Mouse (Mus musculus) natural killer cell, adult 2 months (primary cell): ENCODE data around the gene Crhr2.

Experiments
- DNase-seq, 2 experiments: peaks; one replicate each; pipeline ENCODE4 v3.0.0; 2022; ENCODE audit warnings: low spot score in 2 of 2

The Crhr2 gene

DNA sequence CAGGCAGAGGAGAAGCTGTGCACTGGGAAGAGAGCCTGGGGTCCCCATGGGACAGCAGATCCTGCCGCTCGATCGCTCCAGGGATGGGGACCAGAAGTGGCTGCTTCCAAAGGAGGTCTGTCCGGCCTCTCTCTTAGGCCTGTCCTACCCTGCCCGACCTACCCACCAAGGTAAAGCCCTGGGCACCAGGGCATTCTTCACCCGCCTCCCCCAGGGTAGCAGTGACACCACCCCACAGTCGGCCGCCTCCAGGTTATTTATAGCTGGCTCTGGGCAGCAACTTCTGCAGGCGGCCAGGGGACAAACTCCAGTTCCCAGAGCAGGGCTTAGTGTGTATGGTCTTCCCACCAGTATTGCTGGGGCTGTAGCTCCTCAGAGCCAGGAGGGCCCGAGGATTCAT lies at the start of gene Crhr2:
TSS of gene Crhr2 (minus strand) at position 223 of the 400 bp plus-strand sequence.
- no peak for DNase-seq

DNA sequence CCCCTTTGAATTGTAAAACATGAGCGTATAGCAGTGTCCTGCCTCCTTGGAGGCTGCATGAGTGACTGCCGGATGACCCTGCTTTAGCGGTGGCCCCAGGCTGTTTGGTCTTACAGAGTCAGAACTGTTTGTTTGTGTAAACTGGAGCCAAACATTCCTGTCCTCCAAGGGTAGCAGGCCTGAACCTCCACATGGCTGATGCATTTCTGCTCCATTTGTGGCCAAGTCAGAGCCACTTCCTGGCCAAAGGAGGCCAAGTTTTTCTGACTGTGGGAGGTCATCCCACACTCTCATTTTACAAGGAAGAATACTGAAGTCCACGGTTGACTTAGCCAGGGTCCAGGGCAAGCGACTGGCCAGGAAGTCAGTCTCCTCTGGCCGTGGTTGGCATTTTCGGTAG lies 46.7 kb upstream of the Crhr2 start:
- DNase-seq = no peak

DNA sequence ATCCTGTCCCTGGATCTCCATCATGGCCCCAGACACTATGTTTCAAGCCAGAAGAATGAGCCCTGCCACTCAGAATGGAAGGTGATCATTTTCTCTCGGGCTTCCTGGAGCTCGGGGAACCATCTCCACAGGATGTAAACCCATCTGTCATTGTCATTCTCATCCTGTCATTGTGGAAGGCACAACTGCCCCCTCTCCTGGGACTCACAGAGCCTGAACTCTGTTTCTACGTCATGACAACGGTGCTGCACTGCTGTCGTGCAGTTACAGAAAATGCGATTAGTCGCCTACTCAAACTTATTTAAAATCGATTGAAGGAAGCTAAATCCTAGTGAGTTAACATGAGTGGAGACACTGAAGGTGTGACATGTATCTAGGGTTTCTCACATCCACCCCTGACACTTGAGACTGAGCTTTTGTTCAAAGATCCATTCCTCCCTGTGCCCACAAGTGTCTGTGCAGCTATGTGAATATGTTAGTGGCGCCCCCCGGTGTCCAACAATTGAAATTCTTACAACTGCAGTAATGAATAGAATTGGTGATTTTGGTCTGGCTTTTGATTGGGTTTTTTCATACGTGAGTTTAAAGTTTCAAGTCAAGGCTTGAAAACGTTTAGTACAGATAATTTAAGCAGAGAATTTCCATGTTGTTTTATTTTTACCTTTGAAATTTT lies 44.4 kb upstream of the Crhr2 start:
- DNase-seq = peak in 1 of 2 experiments; percentile 6

DNA sequence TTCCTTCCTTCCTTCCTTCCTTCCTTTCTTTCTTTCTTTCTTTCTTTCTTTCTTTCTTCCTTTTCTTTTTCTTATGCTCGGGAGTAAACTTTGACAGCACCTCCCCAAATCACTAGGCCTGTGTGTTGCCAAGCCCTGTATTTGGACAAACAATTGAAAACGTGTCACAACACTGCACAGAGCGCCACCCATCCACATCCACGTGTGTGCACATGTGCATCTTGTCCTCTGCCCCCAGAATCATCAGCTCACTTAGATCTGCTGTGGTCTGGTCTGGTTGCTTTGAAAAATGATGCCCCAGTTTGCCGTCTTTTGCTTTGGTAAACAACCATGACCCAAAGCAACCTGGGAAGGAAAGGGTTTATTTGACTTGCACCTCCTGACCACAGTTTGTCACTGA lies 43.1 kb upstream of the Crhr2 start:
- no peak for DNase-seq

DNA sequence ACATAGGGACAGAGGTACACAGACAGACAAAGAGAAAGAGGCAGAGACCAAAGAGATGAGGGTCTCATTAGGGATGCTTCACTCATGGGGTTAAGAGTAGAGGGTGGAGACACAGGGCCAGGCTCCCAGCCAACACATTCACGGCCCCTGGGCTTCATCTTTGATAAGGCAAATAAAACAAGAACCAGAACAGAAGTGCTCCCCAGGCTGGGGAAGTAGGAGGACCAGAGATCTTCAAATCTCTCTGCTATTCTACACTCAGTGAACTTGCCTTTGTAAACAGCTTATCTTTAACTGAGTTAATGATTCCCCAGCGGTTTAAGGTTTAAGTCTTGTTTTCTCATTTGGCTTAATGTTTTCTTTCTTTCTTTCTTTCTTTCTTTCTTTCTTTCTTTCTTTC lies 42.6 kb upstream of the Crhr2 start:
- no peak for DNase-seq

DNA sequence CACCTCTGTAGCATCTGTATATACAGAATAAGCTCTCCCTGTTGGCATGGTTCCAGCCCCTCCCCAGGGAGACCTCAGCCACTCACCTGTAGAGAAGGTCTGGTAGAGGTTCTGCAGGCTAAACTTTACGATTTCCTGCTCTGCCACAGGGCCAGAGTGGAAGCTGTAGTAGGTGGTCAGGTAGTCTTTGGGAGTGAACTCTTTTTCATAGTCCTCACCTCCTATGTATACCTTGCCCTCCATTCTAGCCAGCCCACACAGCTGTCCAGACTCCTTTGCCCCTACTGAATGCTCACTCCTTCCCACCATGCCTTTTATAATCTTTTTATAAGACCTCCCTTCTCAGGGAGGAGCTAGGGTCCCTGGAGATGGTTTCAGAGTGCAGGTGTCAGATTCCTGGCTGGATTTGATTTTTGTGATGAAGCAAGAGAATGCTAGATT lies 41.9 kb upstream of the Crhr2 start, which contains the start of gene Inmt:
TSS of gene Inmt (minus strand) at position 303 of the 441 bp plus-strand sequence.
- DNase-seq = no peak

DNA sequence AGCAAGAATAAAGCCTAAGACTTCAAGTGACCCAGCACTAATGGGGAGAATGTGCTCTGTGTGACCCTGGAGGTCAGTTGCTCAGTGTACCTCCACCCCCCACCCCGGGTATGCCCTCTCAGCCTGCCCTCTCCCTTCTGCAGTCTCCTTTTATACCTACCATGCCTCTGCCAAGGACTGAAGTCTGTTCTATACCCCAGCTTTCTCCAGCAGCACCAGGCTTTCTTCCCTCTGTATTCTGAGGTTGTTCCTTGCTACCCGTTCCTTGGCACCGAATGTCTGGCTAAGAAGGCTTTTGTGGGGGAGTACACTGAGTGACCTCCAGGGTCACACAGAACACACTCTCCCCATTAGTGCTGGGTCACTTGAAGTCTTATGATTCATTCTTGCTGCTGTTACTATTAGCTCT lies 41.1 kb upstream of the Crhr2 start:
- DNase-seq = no peak

DNA sequence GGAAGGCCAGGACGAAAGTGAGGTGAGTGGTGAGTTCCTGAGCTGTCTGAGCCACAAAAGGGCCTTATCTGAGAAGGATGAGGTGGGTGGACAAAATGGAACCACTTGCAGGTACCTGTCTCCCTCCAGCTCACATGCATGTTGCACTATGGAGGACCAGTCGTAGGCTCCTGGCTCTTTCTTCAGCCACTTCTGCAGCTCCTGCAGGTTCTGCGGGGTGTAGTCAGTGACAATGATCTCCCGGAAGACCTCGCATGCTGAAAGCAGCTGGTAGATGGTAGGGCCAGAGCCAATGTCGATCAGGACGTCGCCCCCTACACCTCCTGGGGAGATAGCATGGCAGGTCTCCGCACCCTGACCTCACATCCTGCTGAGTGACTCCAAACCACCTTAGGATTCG lies 40.4 kb upstream of the Crhr2 start:
- DNase-seq = no peak

DNA sequence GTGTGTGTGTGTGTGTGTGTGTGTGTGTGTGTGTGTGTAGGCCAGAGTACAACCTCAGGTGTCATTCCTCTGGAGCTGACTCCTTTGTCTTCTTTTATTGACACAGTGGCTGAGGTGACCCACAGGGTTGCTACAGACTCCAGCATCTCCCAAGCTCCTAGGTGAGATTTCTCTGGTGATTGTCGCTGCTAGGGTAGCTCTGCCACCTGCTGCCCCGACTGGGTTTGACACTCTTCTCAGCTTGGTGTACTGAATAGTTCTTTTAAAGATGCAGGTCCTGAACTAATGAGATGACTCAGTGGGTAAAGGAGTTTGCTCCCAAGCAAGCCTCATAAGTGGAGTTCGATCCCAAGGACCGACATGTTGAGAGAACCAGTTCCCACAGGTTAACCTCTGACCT lies 38.8 kb upstream of the Crhr2 start:
- no peak for DNase-seq

DNA sequence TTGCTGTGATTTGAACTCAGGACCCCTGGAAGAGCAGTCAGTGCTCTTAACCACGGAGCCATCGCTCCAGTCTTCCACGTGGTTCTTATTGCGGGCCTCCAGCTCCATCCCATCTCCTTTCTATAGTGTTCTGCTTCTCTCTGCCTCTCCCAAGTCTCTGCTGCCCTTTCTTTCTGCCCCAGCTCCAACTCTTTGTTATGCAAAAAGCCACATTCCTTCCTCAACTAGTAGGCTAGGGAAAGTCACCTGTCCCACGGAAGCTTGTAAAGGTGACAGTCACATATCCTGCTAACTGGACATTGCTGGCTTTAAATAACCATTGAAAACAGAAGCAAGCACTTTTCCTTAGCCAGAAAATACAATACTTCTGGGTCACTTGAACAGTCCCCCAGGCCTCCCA lies 37.0 kb upstream of the Crhr2 start:
- DNase-seq = no peak

DNA sequence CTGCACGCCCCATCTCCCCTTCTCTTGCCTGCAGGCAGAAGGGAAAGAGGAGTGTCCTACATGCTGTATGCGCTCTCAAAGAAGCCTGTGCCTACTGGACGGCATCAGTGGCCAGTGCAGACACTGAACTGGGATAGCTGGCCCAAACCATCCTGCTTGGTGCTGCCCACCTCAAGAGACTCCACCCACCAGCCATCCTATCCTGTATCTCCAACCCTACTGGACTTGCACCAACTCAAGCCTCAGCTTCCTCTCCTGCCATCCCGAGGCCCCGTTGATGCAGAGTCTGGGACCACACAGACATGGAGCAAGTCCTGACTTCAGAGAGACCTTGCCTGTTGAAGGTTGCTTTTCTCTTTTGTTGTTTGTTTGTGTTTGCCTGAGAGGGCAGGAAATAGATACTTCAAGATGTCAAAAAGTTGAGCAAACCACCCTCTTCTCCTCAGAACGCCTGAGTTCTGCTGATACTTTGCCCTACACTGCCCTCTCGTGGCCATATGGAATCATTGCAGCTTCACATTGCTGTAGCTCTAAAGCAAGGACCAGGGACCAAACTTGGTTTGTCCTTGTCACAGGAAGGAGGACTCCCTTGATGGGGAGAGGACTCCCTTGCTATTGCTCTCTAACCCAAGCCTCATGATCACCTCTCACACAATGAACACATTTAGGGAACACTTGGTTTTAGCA lies 34.1 kb upstream of the Crhr2 start:
- peak; percentile 51 to 64 for DNase-seq

DNA sequence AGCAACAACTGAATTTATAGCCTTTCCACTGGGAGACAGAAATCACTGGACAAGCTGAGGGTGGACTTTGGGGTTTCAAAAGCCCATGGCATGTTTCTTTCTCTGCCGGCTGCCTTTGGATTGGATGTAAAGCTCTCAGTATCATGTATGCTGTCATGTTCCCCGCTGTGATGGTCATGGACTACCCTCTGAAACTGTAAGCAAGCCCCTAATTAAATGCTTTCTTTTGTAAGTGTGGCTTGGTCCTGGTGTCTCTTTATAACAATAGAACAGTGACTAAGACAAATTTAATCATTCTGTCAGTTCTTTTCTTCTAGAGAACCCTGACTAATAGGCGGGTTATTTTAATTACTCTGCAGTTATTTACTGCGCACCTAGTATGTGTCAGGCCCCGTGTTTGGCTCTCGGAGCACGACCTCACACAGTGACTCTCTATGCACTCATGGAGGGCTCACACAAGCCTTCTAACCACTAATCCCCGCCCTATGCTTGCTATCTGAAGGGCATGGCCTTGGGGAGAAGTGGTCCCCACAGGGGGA lies 30.3 kb upstream of the Crhr2 start:
- DNase-seq = no peak

DNA sequence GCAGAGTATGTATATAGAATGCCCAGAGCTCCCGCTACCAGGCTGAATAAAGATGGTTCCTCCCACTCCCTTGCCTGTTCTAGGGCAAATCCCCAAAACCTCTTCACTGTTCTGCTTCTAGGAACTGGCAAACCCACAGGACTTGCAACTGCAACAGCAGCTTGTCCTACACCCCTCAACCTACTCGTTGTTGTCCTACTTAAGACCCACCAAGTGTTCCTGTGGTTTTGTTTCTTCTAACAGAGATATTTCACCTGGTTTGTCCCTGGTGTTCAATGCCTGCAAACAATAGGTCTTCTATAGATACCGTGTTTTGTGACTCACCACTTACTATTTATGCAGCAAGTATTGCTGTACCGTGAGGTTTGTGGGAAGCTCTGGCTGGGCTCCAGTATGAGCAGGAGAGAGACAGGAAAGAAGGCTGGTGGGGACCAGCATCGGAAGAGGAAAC lies 28.5 kb upstream of the Crhr2 start:
- no peak for DNase-seq

DNA sequence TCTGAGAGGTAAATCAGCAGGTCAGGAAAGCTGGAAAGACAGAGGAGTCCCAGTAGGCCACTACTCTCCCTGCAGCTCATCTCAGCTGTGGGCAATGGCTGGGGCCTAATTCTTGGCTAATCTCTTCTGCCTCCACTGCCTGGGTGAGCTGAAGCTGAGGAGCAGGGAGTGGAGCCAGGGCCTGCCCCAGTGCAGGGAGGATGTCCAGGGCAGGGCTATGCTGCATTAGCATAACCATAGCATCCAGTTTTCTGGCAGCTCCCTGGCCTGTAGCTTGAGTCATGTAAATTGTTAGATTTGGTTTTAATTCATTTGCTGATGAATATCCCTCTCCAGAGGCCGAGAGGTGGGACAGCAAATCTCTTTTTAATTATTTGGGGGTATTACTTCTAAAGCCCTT lies 26.4 kb upstream of the Crhr2 start:
- DNase-seq = no peak

DNA sequence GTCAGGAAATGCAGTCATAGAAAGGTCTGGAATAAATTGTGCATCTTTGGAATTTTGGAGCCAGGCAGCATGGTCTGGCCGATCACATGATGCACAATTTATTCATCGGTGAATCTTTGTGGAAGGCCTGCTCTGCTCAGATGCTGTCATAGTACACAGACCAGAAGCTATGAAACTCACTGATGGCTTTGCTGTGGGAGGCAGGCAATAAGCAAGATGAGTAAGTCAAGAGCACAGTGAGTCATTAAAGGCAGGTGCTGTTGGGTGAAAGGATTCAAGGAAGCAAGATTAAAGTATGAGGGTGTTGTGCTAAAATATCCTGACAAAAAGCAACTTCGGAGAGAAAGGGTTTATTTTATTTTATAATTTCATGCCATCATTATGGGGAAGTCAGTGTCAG lies 19.4 kb upstream of the Crhr2 start:
- DNase-seq = no peak

DNA sequence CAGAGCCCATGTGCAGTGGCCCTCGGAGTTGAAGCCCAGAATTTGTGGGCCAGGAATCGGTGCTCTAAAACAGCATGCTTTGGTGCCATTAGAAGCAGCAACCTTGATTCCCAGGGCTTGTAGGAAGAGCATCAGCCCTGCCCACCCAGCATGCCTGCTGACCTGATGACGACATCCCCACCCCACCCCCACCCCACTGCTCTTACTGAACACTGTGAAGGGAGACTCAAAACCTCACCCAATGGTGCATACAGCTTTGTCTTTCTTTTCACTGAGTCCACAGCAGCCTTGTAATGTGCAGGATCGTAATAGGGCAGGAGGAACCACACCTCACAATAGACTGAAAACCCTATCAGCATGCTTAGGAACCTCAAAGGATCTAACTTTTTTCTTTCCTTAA lies 13.3 kb upstream of the Crhr2 start:
- no peak for DNase-seq

DNA sequence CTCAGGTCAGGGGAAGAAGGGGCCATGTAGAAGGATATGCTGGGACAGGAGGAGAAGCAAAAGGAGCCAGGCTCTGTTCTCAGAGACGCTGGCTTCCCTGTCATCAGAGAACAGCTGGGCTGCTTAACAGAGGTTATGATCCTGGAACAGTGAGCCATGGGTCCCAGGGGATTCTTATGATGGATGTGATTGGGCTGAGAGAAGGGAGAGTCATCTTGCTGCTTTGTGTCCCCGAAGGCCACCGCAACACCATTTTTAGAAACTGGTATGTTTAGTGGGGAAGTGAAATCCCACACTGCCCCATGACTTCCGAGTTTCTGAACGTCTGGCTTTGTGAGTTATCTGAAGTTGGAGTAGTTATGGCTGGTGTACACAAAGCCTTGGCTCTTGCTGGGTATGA lies 12.5 kb upstream of the Crhr2 start:
- DNase-seq = no peak

DNA sequence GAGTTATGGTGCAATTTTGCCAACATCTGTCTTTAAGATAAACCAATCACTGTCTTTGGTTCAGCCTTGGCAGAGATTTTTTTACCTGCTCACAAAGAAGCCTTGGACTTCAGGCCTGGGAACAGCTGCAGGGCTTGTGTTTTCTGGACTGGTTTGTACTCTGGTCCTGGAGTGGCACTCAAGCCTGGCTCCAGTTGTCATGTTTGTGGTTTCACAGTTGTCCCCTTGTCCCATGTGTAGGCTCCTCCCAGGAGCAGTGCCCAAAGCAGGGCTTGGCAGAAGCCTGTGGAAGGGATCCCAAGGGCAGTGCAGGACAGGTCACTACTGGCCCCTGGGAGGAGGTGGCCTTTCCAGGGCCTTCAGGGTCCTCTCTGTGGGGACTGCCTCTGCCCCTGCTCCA lies 5.5 kb upstream of the Crhr2 start:
- no peak for DNase-seq

DNA sequence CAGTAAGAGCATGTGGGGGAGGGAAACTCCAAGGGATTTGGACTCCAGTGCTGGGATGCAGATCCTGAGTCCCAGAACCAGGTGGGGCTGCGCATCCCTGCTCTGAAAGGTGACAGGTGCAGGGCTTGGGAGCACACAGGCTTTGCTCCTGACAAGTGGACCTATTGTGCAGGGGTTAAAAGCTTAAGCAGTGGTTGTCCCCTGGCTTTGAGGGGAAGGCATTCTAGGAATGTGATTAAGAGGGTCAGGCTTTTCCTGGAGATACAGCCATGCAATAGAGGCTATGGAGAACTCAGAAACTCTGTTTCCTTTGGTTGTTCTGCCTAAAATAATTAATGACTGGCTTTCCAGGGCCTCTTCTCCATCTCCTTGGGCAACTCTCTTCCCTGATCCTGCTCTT lies 609 bp upstream of the Crhr2 start:
- no peak for DNase-seq

DNA sequence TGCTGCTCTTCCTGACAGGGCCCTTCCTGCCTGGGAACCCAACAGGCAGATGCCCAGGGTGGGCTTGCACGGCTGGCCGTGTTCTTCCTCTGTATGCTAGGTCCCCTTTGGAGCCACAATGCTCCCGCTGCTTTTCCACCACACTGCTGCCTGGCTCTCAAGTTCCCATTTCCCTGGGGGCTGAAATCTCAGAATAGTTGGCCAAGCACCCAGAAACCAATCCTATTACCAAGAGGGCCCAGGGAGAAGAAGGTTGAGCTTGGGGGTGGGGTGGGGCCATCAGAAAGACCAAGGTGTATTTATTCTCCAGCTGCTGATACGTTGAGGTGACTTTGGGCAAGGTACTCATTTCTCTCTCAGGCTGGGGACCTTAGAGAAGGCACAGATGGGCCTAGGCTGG lies 1.5 kb downstream of the Crhr2 start:
- no peak for DNase-seq

DNA sequence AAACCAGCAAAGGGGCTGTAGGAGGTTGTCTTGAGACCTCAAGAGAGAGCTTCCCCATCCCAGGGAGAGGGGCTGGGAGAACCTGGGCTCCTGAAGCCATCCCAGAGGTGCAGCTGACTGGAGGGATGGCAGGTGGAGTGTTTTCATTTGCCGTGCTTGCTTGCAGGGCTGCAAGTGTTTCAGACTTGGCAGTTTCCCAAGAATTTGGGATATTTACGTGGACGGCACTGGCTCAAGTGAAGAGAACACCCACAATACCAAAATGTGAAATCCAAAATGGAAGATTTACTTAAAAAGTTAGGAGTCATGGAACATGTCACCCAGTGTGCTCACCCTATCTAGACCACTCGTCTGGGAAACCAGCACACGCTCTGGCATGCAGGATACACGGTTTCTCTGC lies 2.2 kb downstream of the Crhr2 start:
- DNase-seq = no peak

DNA sequence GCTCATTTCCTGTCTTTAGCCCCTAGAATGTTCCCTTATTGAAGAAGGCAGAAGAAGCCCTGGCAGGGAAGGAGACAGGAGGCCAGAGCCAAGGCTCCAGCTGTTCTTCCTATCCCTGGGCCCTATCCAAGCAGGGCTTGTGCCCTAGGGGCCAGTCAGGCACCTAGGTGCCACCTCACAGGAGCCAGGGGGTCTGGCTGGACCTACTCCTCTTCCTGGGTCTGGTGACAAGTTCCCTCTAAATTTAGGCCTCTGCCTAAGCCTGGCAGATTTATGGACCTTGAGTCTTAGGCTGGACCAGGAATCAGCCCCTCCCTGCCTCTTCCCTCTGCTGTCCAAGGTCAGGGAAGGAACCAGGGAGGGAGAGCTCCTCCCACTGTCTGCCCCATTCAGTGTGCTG lies 4.4 kb downstream of the Crhr2 start:
- no peak for DNase-seq

DNA sequence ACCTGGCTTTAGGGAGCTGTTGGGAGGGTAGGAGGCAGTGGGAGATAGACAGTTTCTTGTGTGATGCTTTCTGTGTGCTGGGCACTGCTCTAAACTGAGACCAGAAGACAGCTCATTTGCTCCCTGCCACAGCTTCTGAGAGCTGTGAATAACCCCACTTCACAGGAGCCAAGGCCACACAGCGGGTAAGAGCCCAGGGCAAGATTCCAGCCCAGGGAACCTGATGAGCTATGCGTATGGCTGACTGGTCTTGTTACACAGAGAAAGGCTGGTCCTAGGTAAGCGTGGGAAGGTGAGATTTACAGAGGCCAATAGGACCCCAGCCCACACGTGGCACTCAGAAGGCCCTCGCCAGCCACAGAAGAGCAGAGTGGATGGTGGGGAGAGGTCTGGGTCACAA lies 6.2 kb downstream of the Crhr2 start:
- DNase-seq = no peak
